Mouse (Mus musculus) fibroblast of lung, adult 2 months (primary cell): ENCODE data around the gene Slc17a5.
"Not testable (repeated sequence)": the region's sequence is repeated elsewhere in the genome, so short reads cannot be mapped to it uniquely, and the experiment has no call there.

Experiments used
- DNase-seq: peaks from one replicate; pipeline ENCODE4 v3.0.0-alpha.2; 2011; ENCODE audit warnings: low read depth

Slc17a5 gene

DNA sequence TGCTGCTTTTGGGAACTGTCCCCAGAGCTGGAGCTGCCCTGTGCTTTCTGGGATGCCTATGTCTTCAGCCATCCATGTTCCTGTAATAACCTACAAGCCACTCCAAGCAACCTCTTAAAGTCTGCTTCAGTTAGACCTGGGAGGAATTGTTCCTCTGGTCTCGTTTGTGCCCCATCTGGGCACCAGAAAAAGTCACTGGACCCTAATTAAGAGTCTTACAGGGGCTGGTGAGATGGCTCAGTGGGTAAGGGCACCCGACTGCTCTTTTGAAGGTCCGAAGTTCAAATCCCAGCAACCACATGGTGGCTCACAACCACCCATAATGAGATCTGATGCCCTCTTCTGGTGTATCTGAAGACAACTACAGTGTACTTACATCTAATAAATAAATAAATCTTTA, 70.6 kb downstream of the Slc17a5 start:
- not testable (repeated sequence) for DNase-seq

DNA sequence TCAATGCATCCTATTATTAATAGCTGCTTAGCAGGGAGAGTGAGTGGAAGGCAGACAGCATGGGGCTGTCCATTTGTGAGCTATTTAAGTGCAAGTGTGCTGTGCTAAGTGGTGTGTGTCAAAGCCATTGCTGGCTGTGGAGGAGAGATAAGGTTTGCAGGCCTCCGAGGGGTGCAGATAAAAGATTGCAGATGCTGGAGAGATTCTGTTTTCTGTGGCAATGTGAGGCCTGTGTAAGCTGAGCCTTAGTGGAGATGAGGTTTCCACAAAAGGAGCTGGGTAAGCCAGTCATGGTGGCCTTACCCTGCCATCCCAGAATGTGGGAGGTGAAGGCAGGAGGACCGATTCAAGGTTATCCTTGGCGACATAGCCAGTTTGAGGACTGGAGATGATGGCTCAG, 71.7 kb downstream of the Slc17a5 start:
- DNase-seq, result no peak

DNA sequence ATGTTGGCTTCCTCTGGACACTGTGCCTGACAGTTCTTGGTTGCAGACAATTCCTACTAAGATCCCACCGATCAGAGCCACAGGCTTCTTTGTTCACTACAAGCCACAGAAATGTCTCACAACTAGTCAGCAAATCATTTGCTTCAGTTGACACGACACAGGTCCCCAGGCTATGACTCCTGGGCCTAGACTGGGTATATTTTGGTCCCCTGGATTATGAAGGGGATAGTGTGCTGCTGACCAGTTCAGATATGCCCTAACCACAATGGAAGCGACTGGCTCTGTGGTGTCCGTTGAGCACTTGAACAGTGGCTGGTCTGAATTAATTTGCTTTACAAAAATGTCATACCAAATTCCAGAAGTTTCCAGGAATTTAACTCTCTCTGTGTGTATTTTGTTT, 73.2 kb downstream of the Slc17a5 start:
- DNase-seq, result no peak

DNA sequence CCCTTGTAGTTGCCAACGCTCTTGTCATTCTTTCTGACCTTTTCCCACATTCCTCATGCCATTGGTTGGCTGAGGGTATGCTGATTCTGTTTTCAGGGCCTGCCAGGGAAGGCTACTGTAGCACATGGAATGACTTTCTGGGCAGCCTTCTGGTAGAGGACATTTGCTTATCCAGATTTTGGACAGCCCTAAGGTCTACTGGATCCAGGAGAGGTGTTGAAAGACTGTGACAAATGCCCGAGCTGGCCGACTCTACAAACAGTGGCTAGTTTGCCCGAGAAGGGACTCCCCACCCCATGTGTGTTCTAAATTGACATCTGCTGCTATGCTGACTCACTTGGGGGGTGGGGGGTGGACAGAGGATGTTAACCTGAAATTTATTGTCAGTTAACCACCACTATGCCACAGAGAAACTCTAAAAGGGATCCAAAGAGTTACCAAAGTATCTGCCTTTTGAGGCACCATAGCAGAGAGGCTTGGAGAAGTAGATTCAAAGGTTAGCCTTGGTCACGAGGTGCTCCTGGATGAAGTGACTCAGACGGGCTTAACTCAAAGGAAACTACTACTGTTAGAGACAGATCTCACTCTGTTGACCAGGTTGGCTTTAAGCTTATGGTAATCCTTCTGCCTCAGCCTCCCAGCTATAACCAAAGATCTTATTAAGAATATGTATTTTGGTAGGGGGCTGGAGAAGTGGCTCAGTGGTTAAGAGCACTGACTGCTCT, 73.9 kb downstream of the Slc17a5 start:
- peak; percentile 64 for DNase-seq

DNA sequence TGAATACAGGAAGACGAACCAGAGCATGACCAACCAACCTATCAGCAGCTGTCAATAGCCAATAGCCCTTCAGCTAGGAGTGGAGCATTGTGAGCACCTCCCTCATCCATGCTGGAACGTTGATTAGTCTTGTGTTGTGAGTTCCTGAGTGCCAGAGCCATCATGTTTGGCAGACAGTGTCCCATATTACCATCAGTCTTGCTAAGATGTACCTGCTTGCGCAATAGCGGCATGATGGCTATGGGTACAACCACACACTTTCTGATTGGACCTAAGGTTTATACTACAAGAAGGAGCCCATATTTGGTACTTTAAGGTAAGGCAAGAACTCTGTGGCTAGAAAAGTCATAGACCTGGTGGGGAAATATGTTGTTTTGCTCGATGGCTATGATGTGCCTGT, 76.1 kb downstream of the Slc17a5 start:
- DNase-seq, result no peak

DNA sequence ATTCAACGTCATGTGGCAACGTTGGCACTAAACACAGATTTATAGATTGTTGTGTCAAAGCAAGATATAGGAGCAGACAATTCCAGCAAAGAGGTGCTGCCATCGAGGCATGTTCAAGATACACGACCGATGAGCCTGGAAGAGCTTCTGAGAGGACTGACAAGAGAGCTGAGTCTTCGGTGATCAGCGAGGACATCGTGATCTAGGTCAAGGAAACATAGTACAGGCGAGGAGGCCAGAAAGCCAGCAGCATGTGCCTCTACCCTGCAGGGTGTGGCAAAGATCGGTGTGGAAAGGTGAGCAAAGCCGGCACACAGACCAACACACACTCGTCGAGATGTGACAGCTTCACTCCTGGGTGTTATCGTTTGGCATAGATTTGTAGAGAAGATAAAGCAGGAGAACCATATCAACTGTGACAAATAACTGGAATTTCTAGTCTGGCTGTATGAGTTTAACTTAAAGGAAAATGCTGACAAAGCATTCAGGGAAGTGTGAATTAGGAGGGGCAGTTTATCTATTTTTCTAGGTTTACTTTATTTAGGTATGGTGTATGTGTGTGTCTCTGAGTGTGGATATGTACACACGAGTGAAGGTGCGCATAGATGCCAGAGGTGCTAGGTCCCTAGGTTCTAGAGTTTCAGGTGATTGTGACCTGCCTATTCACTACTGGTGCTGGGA, 79.6 kb downstream of the Slc17a5 start:
- DNase-seq, result no peak

DNA sequence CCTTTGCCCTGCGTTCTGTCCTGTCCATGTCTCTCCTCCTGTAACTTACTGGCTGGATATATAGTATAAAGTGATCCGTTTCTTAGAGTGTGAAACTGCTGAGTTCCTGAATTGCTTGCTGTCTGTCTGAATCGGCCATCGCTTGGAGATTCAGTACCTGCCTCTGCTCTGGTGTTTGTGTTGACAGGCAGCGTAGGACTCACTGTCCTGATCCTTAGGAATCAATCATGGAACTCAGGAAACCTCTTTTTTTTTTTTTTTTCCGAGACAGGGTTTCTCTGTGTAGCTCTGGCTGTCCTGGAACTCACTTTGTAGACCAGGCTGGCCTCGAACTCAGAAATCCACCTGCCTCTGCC, 81.1 kb downstream of the Slc17a5 start:
- DNase-seq, result no peak

DNA sequence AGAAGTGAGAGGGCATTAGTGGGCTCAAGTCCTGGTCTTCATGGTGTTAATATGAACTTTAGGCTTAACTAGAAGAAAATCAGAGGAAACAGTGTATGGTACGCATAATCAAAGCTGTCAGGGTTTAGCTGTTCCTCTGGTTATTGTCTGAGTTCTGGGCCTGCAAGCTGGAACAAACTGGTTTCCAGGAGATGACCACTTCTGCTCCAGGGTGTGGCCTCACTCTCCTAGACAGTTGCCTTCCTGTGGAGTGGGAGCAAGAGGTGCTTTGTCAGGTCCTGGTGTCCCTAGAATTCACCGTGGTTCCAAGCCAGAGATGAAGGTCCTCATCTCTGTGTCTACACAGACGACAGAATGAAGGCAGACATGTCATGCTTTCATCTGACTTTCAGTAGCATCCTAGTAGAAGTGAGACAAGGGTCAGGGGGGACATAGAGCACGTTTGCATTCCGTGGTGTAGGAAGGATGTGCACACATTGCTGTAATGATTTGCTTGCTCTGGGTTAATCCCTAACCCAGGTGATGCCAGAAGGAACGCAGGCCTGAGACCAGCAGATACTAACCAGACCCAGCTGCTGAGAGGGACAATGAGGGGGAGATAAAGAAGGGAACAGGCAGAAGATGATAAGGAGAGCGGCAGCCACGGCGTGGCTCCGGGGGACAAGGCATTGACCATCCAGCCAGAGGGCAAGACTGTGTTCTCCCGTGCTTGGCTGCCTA, 81.7 kb downstream of the Slc17a5 start:
- no peak for DNase-seq

DNA sequence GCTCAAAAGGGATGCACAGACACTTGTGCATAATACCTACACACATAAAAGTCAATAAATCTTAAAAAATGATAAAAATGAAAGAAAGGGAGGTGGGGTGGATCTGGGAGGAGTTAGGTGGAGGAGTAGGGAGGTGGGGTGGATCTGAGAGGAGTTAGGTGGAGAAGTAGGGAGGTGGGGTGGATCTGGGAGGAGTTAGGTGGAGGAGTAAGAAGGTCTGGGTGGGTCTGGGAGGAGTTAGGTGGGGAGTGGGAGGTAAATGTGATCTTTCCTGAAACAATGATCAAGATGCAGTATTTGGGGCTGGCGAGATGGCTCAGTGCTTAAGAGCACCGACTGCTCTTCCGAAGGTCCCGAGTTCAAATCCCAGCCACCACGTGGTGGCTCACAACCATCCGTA, 82.6 kb downstream of the Slc17a5 start:
- no peak for DNase-seq

DNA sequence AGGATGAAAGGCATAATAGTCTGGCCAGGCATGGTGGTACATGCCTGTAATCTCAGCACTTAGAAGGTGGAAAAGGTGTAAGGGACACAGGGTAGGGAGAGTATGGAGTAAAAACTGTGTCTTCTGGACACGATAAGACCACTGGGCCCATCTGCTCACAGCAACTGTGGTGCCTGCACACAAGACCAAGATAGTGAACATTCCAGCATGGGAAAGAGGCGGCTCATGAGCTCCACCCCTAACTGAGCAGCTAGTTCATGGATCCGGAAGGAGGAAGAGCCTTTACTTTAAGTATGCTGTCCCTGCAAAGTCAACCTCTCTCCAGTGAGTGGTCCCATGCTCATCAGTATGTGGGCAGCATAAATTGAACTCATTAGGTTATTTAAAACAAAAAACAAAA, 83.2 kb downstream of the Slc17a5 start:
- no peak for DNase-seq

DNA sequence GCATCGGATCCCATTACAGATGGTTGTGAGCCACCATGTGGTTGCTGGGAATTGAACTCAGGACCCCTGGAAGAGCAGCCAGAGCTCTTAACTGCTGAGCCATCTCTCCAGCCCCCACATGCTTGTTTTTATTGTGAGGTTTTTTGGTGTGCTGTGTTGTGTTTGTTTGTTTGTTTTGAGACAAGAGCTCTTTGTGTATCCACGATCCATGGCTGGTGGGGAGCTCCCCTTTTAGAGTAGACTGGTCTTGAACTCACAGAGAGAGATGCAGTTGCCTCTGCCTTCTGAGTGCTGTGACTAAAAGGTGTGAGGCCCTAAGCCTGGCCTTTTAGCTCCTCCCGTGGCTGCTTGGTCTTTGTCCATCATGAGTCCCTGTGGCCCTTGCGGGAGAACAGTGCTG, 83.7 kb downstream of the Slc17a5 start:
- DNase-seq, result no peak

DNA sequence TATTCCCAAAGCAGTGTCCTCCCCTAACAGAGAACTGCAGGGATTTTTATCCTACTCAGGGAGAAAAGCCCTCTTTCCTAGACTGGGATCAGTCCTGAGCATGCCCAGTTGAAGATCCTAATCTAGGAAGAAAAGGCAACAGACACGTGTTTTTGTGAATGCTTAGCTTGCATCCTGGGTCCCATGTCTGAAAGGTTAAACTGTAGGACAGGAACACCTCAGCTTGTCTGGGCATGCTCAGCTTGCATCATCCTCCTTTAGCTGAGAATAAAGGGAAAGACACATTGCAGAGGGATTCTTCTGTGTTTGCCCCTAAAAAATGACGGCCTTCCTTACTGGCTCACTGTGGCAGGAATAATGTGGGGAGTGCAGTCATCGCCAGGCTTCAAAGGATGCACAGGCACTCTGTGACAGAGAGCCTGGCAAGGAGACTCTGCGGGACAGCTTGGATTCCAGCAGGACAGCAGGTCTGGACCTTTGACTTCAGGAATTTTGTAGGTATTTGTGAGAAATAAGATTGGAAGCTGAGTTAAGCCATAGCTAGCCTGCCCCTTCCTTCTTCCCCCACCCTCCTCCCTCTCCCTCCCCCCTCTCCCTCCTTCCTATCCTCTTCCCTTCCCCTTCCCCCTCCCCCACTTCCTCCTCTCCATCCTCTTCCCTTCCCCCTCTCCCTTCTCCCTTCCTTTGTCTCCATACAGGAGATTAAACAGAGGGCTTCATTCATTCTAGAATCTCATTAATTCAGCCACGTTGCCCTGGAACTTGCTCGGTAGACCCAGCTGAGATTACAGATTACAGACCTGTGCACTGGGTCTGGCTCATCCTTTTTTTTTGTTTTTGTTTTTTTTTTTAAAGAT, 84.4 kb downstream of the Slc17a5 start:
- no peak for DNase-seq

DNA sequence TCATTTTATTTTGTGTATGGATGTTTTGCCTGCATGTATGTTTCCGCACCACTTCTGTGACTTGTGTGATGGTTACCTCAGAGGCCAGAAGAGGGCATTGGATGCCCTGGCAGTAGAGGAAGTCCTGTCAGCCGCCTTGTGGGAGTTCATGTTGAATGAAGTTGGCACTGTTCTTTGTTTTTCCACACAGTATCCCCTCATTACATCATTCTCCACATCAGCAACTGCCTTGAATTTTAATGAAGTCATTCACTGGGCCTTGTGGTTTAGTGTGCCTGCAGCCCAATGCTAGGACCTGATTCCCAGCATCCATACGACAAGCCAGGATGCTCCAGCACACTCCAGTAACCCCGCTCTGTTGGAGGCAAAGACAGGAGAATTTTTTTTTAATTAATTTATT, 86.6 kb downstream of the Slc17a5 start:
- no peak for DNase-seq

DNA sequence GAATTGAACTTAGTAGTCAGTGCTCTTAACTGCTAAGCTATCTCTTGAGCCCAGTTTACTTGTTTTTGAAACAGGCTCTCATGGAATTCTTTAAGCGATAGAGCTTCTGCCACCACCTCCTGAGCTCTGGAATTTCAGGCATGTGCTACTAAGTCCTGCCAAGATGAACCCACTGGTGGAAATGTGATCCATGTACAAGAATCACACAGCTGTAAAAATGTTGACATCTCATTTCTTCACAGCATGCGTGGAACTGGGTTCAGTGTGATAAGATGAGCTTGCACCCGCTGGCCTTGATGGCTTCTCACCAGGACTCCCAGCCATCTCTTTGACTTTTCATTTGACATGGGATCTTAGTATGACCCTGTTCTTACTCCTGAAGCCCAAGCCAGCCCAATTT, 87.5 kb downstream of the Slc17a5 start:
- DNase-seq, result no peak

DNA sequence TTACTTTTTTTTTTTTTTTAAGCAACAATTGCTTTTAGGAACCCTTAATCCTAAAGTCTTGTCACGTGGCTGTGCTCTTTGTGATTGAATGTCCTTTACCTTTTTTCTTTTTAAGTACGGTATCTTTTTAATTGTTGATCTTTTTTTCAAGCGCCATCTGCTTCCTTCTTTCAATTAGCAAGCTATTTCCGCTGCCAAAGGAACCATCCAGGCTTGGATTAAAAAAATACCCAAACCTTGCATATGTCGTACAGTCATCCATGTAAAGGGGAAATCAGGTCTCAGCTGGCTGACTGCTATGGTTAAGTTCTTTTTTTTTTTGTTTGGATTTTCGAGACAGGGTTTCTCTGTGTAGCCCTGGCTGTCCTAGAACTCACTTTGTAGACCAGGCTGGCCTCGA, 94.7 kb downstream of the Slc17a5 start:
- DNase-seq, result no peak

DNA sequence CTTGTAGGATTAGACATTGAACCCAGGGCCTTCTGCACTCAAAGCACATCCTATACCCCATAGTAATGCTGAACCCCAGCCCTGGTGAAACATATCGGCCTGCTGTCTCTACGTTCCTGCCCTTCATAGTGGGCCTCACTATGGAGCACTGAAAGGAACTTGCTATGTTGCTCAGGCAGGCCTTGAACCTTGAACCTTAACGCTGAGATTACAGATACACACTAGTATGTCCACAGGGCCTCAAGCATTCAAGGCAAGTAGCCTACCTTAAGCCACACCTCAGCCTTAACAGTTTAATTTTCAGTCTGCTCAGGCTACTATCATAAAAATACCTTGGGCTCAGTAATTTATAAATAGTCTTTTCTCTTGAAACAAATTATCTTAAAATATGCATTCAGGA, 95.6 kb downstream of the Slc17a5 start:
- no peak for DNase-seq

DNA sequence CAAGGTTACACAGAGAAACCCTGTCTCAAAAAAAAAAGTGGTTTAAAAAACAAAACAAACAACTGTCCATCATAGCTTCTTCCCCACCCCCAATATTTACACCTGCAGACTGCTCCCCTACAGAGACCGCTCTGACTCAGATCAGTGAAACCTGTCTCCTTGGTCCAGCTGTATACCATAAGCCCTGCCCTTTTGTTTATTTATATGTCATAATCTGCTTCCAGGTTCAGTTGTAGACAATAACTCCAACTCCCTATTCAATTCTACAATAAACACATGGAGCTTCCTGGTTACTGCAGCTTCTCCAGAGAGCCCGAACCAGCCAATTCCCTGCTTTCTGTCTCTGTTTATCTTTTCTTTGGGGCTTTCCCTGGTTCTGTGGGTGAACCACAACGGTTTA, 96.7 kb downstream of the Slc17a5 start:
- DNase-seq, result no peak

DNA sequence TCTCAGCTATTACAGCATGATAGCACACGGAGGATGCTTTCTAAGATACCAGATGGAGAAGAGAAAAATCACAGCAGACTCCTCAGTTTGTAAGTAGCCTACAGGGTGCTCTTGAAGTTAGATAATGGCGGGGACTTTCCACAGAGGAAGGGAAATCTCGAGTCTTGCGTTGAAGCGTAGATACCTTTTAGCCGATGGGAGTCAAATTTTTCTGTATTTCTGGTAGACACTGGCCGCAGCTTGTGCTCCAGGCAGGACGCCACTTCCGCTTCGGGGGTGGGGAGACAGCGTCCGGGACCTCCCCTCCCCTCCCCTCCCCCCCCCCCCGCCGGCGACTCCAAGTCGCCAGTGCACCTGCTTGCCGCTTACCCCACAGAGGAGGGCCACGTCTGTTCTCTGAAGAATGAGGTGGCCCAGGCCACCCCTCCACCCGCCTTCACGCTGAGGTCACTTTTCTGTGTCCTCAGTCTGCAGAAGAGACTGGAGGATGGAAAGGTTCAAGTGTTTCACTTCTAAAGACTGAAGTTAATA, 98.9 kb downstream of the Slc17a5 start, which contains the start of gene Eef1a1:
Gene Eef1a1, minus strand, starts transcription at position 262 of the 531 bp plus-strand sequence.
- DNase-seq, result no peak

DNA sequence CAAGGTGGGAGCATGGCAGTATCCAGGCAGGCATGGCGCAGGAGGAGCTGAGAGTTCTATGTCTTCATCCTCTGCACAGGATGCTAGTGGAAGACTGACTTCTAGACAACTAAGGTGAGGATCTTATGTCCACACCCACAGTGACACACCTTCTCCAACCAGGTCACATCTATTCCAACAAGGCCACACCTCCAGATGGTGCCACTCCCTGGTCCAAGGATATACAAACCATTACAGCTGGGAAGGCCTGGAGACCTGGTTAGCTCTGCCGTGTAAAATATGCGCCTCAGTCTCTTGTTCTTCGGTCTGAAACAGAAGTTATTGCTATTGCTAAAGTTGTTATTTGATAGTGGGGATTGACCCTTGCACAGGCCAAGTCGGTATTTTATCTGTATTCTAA, 99.8 kb downstream of the Slc17a5 start:
- DNase-seq, result not testable (repeated sequence)
